Mouse (Mus musculus) embryonic facial prominence, embryonic 12.5 days (tissue): ENCODE measurements at regions not wholly inside any gene's neighbourhood (a gene's known extent, or its start where the extent isn't known, plus 50 kb on each side); places are given as distances from the start of the nearest gene placed in this dataset.

Experiments
- ATAC-seq: fragments of 200-750 bp; cut with Nextera tagmentation; 2 replicates; pipeline ENCODE4 v1.8.0; 2017; ENCODE audit not compliant: insufficient number of reproducible peaks, insufficient read depth, low FRiP score, low TSS enrichment
- H3K27ac ChIP-seq: fragments of 300-500 bp; sonication (generic); 2 replicates; pipeline ENCODE4 v1.5.1; 2016; ENCODE audit warnings: mild to moderate bottlenecking
- H3K27me3 ChIP-seq: fragments of 300-500 bp; sonication (generic); 2 replicates; pipeline ENCODE4 v1.6.1; 2016; ENCODE audit warnings: mild to moderate bottlenecking, moderate library complexity
- H3K36me3 ChIP-seq: fragments of 300-500 bp; sonication (generic); 2 replicates; pipeline ENCODE4 v1.6.1; 2016; ENCODE audit warnings: mild to moderate bottlenecking
- H3K4me1 ChIP-seq: fragments of 300-500 bp; sonication (generic); 2 replicates; pipeline ENCODE4 v1.6.1; 2016
- H3K4me2 ChIP-seq: fragments of 300-500 bp; sonication (generic); replicated peaks from 2 replicates; pipeline ENCODE4 v1.6.1; 2016; ENCODE audit warnings: mild to moderate bottlenecking, moderate library complexity
- H3K4me3 ChIP-seq: fragments of 300-500 bp; sonication (generic); 2 replicates; pipeline ENCODE4 v1.5.1; 2016; ENCODE audit warnings: mild to moderate bottlenecking
- H3K9ac ChIP-seq: fragments of 300-500 bp; sonication (generic); 2 replicates; pipeline ENCODE4 v1.6.1; 2016; ENCODE audit warnings: mild to moderate bottlenecking, moderate library complexity
- H3K9me3 ChIP-seq: fragments of 300-500 bp; sonication (generic); 2 replicates; pipeline ENCODE4 v1.6.1; 2016; ENCODE audit warnings: mild to moderate bottlenecking, moderate library complexity
- WGBS: fragments of 180-500 bp; shearing (Covaris S2); methylation state at CpG from one replicate; pipeline ENCODE4 v1.1.7; 2016; 5-methylcytosine and 5-hydroxymethylcytosine counted together

DNA sequence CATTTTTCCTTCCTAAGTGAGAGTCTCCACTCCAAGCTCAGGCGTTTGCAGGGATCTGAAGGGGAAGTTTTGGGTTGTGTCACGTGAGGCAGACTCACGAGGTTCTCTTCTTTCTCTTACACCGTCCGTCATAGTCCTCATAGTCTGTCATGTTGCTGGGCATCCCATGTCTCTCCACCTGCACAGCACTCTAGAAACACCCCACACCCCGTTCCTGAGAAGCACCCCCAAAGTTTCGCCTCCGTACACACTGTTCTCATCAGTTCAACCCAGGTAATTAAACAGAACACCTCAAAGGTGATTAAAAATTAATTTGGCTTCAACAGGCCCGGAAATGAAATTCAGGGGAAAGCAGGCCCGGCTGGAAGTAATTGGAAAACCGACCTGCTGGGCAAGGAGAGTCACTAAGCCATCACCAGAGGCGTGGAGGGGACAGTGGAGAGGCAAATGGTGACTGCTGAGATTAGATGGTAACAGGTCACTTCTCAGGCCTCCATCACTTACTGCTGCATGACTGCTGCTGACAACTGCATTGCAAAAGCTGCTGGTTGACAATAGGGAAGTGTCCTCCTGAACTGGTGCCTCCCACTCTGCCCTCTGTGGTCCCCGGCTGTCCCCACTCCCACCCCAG, 63.1 kb upstream of the Smndc1 start:
- no peaks in the 10 kb centered on the region for H3K9me3 ChIP-seq
- H3K4me3 ChIP-seq: no peak overlapping the region
- H3K9ac ChIP-seq: no peak overlapping the region
- 63% methylated on average over 13 of the region's 13 CpGs for WGBS
- H3K36me3 ChIP-seq: no peaks in the 10 kb centered on the region
- no peak overlapping the region for H3K4me2 ChIP-seq
- no peaks in the 10 kb centered on the region for H3K27me3 ChIP-seq
- ATAC-seq: no peak
- no peaks in the 10 kb centered on the region for H3K4me1 ChIP-seq
- no peak overlapping the region for H3K27ac ChIP-seq

DNA sequence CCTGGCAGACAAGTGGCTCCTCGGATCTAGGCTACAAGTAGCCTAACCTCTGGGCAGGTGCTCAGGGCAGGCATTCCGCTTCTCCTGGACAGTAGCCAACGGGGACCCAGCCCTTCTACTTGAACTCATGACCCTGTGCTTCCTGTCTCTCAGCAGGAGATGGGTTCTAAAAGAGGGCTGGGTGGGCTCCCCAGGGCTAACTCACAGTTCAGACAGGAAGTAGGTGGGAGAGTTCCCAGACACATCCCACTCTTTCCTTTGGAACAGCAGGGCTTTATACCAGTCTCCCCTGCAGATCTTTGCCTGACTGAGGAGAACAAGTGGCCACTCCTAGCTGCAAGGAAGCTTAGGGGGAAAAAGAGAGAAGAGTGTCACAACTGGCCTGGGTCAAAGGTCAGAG, 62.0 kb upstream of the Smndc1 start:
- Histone ChIP-seq H3K9me3 (no peaks in the 10 kb centered on the region), H3K36me3 (no peaks in the 10 kb centered on the region), H3K4me2 (no peak overlapping the region), H3K27ac (no peak overlapping the region), H3K27me3 (no peaks in the 10 kb centered on the region), H3K4me1 (0 out of 2 replicates have a peak, but pooled peaks cover under 1% of the 10 kb centered on the region), H3K4me3 (no peak overlapping the region), H3K9ac (no peak overlapping the region)
- 29% methylated on average over 3 of the region's 3 CpGs for WGBS
- ATAC-seq: no peak

- ATAC-seq: no peak
- WGBS: 79% methylated on average over 13 of the region's 13 CpGs
- H3K4me1 ChIP-seq: 0 out of 2 replicates have a peak, but pooled peaks cover 3% of the 10 kb centered on the region
- H3K27me3 ChIP-seq: no peaks in the 10 kb centered on the region
- no peak overlapping the region for H3K27ac ChIP-seq
- no peaks in the 10 kb centered on the region for H3K9me3 ChIP-seq
- H3K4me3 ChIP-seq: no peak overlapping the region
- no peak overlapping the region for H3K9ac ChIP-seq
- H3K4me2 ChIP-seq: no peak overlapping the region
- H3K36me3 ChIP-seq: no peaks in the 10 kb centered on the region
These were observed 61.1 kb upstream of the Smndc1 start for GRCm38 (mm10) chr19:53451388-53451922.

- H3K36me3 ChIP-seq: no peaks in the 10 kb centered on the region
- H3K9me3 ChIP-seq: no peaks in the 10 kb centered on the region
- H3K4me3 ChIP-seq: no peak overlapping the region
- WGBS: 75% methylated on average over 17 of the region's 17 CpGs
- H3K27ac ChIP-seq: no peak overlapping the region
- 0 out of 2 replicates have a peak, but pooled peaks cover 3% of the 10 kb centered on the region for H3K4me1 ChIP-seq
- ATAC-seq: no peak
- no peaks in the 10 kb centered on the region for H3K27me3 ChIP-seq
- H3K9ac ChIP-seq: no peak overlapping the region
- H3K4me2 ChIP-seq: no peak overlapping the region
These were observed 60.4 kb upstream of the Smndc1 start for GRCm38 (mm10) chr19:53450624-53451387.

DNA sequence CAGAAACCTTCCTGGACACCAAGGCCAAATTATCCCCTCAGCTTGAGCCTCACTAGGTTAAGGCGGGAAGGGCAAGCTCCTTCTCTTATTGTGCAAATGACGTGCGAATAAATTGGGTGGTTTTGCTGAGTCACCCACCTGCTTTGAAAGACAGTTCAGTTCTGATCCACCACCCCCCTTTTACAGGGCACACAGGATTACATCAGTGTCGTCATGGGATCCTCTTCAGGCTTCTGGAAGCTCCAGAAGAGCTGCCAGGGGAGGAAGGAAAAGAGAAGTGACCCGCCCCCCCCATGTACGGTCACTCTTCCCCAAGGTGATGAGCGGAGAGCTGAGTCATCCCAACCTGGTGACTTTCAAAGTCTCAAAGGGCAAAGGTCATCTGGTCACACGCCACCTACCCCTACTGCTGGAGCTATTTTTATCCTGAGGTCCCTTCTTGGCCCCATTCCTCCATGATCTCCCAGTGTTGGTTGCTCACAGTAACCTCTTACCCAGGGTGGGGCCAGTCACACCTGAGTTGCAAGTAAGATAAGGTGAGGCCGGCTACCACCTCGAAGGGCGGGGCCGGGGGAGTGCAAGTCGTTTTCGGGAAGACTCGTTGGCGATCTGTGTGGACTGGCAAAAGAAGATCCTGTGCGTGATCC, 58.9 kb upstream of the Smndc1 start:
- Histone ChIP-seq H3K4me2 (no peak overlapping the region), H3K4me1 (0 out of 2 replicates have a peak, but pooled peaks cover 3% of the 10 kb centered on the region), H3K4me3 (no peak overlapping the region), H3K27ac (no peak overlapping the region), H3K36me3 (no peaks in the 10 kb centered on the region), H3K9me3 (no peaks in the 10 kb centered on the region), H3K27me3 (no peaks in the 10 kb centered on the region), H3K9ac (no peak overlapping the region)
- 86% methylated on average over 17 of the region's 17 CpGs for WGBS
- ATAC-seq: no peak

- Histone ChIP-seq H3K27me3 (no peaks in the 10 kb centered on the region), H3K9me3 (no peaks in the 10 kb centered on the region)
These were observed 57.8 kb upstream of the Smndc1 start for GRCm38 (mm10) chr19:53448206-53448605.

GRCm38 (mm10) chr19:53447754-53448153, 57.4 kb upstream of the Smndc1 start:
- no peak overlapping the region for H3K4me3 ChIP-seq
- WGBS: 70% methylated on average over 6 of the region's 6 CpGs

More at GRCm38 (mm10) chr19:53448206-53448605, 57.8 kb upstream of the Smndc1 start:
- no peak for ATAC-seq
- Histone ChIP-seq H3K27ac (no peak overlapping the region), H3K4me2 (no peak overlapping the region), H3K4me3 (no peak overlapping the region), H3K9ac (no peak overlapping the region), H3K4me1 (0 out of 2 replicates have a peak, but pooled peaks cover 3% of the 10 kb centered on the region), H3K36me3 (no peaks in the 10 kb centered on the region)
- 84% methylated on average over 10 of the region's 10 CpGs for WGBS

GRCm38 (mm10) chr19:53446216-53446615, 55.8 kb upstream of the Smndc1 start:
- no peaks in the 10 kb centered on the region for H3K9me3 ChIP-seq
- H3K4me1 ChIP-seq: 0 out of 2 replicates have a peak, but pooled peaks cover 3% of the 10 kb centered on the region
- H3K4me2 ChIP-seq: no peak overlapping the region
- ATAC-seq: no peak
- H3K4me3 ChIP-seq: no peak overlapping the region
- no peak overlapping the region for H3K9ac ChIP-seq
- no peaks in the 10 kb centered on the region for H3K36me3 ChIP-seq
- 55% methylated on average over 5 of the region's 5 CpGs for WGBS
- no peaks in the 10 kb centered on the region for H3K27me3 ChIP-seq
- no peak overlapping the region for H3K27ac ChIP-seq

More at GRCm38 (mm10) chr19:53447754-53448153, 57.4 kb upstream of the Smndc1 start:
- ATAC-seq: no peak
- no peaks in the 10 kb centered on the region for H3K9me3 ChIP-seq
- H3K27ac ChIP-seq: no peak overlapping the region
- 0 out of 2 replicates have a peak, but pooled peaks cover 3% of the 10 kb centered on the region for H3K4me1 ChIP-seq
- no peak overlapping the region for H3K4me2 ChIP-seq
- no peaks in the 10 kb centered on the region for H3K36me3 ChIP-seq
- H3K9ac ChIP-seq: no peak overlapping the region
- H3K27me3 ChIP-seq: no peaks in the 10 kb centered on the region

DNA sequence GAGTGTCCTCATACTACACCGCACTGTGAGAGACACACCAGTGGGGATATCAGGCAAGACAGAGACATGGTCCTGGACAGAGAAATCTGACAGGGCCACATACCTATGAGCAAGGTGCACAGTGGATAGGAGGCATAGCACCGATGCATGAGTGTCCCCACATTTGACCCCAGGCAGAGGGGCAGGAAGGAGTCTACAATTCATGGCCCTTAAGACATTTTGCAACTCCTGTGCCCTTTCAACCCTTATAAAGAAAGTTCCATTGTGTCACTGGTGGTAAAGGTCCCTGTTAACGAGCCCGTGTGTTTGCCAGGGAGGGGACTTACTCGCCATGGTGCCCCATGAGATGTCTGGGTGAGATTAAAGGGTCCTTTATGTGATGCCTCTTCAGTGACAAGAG, 54.3 kb upstream of the Smndc1 start:
- Histone ChIP-seq H3K4me1 (0 out of 2 replicates have a peak, but pooled peaks cover 9% of the 10 kb centered on the region), H3K9ac (no peak overlapping the region), H3K27me3 (no peaks in the 10 kb centered on the region), H3K4me2 (no peak overlapping the region), H3K36me3 (no peaks in the 10 kb centered on the region), H3K4me3 (no peak overlapping the region), H3K27ac (no peak overlapping the region), H3K9me3 (no peaks in the 10 kb centered on the region)
- 37% methylated on average over 5 of the region's 5 CpGs for WGBS
- ATAC-seq: no peak

GRCm38 (mm10) chr19:53442756-53443654, 52.6 kb upstream of the Smndc1 start:
- no peak overlapping the region for H3K9ac ChIP-seq
- WGBS: 83% methylated on average over 22 of the region's 22 CpGs

GRCm38 (mm10) chr19:53442132-53442610, 51.8 kb upstream of the Smndc1 start:
- H3K9me3 ChIP-seq: no peaks in the 10 kb centered on the region
- no peak for ATAC-seq
- H3K9ac ChIP-seq: no peak overlapping the region
- 0 out of 2 replicates have a peak, but pooled peaks cover 6% of the 10 kb centered on the region for H3K4me1 ChIP-seq
- H3K36me3 ChIP-seq: no peaks in the 10 kb centered on the region
- H3K4me3 ChIP-seq: no peak overlapping the region
- no peak overlapping the region for H3K4me2 ChIP-seq
- H3K27me3 ChIP-seq: no peaks in the 10 kb centered on the region
- H3K27ac ChIP-seq: no peak overlapping the region
- WGBS: 94% methylated on average over 4 of the region's 4 CpGs

More at GRCm38 (mm10) chr19:53442756-53443654, 52.6 kb upstream of the Smndc1 start:
- Histone ChIP-seq H3K4me2 (no peak overlapping the region), H3K4me3 (no peak overlapping the region), H3K27ac (no peak overlapping the region), H3K36me3 (no peaks in the 10 kb centered on the region), H3K4me1 (0 out of 2 replicates have a peak, but pooled peaks cover 9% of the 10 kb centered on the region), H3K9me3 (no peaks in the 10 kb centered on the region), H3K27me3 (no peaks in the 10 kb centered on the region)
- no peak for ATAC-seq
